Comparison of ENCODE assay signal across 11 mouse cellular contexts in the genomic region with DNA sequence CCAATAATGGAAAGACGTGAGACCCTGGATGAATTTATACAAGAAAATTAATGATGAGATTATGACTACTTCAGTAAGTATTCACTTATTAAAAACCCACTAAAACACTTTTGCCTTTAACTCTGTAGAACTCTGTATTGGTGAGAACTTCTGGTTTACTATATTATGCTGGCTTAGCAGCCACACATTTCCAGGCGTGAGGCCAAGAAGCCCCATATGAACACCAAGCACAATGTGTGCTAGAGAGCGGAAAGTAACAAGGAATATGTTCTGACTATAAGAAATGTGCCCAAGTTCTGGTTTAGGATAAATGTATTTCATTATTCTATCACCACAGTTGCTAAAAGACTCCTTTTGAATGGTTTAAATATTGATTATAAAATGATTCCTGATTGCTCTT.
A peak's percentile ranks its signal among the peaks of the same experiment; 100 is the strongest.
DNase-seq lines count a peak whose midpoint lies in the region; ATAC-seq and TF ChIP-seq lines count a peak whose summit lies in the region.
"Had no signal": no experiment of that assay in that cellular context is flagged by ENCODE, and none has a peak within 500 bp of the region (broad histone marks: within the 10 kb centered on the region; RNA-seq: fewer than 3 reads in every experiment).

No protein-coding gene starts in this region.

- H3K9ac ChIP-seq in hindbrain, postnatal 0 days (replicated peaks; ENCODE audit: low read length) = no peak overlapping the region
- no peak overlapping the region for H3K9ac ChIP-seq in hindbrain, embryonic 12.5 days
- H3K9ac ChIP-seq: liver, embryonic 13.5 days had no signal

- TF ChIP-seq CTCF in hindbrain, postnatal 0 days (IDR thresholded peaks at IDR 0.05; ENCODE audit: low read depth) = no peak

- H3K27me3 ChIP-seq in hindbrain, postnatal 0 days (ENCODE audit: insufficient read depth, low read length) = no peaks in the 10 kb centered on the region
- no peaks in the 10 kb centered on the region for H3K27me3 ChIP-seq in hindbrain, embryonic 12.5 days
- H3K27me3 ChIP-seq: CH12.LX; liver, embryonic 13.5 days had no signal

- no peak overlapping the region for H3K4me2 ChIP-seq in hindbrain, postnatal 0 days (ENCODE audit: low read depth, low read length)
- H3K4me2 ChIP-seq in hindbrain, embryonic 12.5 days (replicated peaks) = no peak overlapping the region
- H3K4me2 ChIP-seq: liver, embryonic 13.5 days had no signal

- no peak overlapping the region for H3K27ac ChIP-seq in hindbrain, postnatal 0 days
- H3K27ac ChIP-seq in hindbrain, embryonic 12.5 days = no peak overlapping the region
- H3K27ac ChIP-seq: liver, embryonic 13.5 days had no signal

- no peaks in the 10 kb centered on the region for H3K4me1 ChIP-seq in hindbrain, postnatal 0 days (ENCODE audit: insufficient read depth, low read length)
- H3K4me1 ChIP-seq in hindbrain, embryonic 12.5 days = no peaks in the 10 kb centered on the region
- H3K4me1 ChIP-seq: liver, embryonic 13.5 days had no signal

- peak; percentile 36 for DNase-seq in hindbrain, postnatal 0 days (ENCODE audit: low spot score)
- DNase-seq in frontal cortex, postnatal 36 days (ENCODE audit: low spot score in 2 of 2) = peak; percentile 41 to 78
- peak; percentile 22 to 66 for DNase-seq in left cerebral cortex, adult 9 months (ENCODE audit: low spot score in 2 of 2)
- peak; percentile 58 to 63 for DNase-seq in right cerebral cortex, postnatal 36 days (ENCODE audit: low spot score in 2 of 2)
- DNase-seq in gastrocnemius, postnatal 14 days = no peak
- DNase-seq: kidney, postnatal 10 days; liver, embryonic 13.5 days had no signal

- no peak overlapping the region for H3K4me3 ChIP-seq in hindbrain, postnatal 0 days (ENCODE audit: low read length)
- no peak overlapping the region for H3K4me3 ChIP-seq in hindbrain, embryonic 12.5 days
- H3K4me3 ChIP-seq: liver, embryonic 13.5 days had no signal

- intact Hi-C loops in gastrocnemius, postnatal 14 days (cut with DNase I; ENCODE audit: low total_unique reads) = no loop called here

- 76% methylated on average over 3 of the region's 3 CpGs for WGBS in hindbrain, postnatal 0 days
- WGBS in hindbrain, embryonic 12.5 days = 97% methylated on average over 3 of the region's 3 CpGs

- no peaks in the 10 kb centered on the region for H3K9me3 ChIP-seq in hindbrain, postnatal 0 days (ENCODE audit: low read length)
- H3K9me3 ChIP-seq in hindbrain, embryonic 12.5 days (replicated peaks) = no peaks in the 10 kb centered on the region
- H3K9me3 ChIP-seq: liver, embryonic 13.5 days had no signal

- ATAC-seq in hindbrain, postnatal 0 days = no peak
- ATAC-seq in hindbrain, embryonic 12.5 days (ENCODE audit: low FRiP score) = no peak
- no peak for ATAC-seq in erythroid progenitor cell, adult 5-6 weeks (replicated peaks; ENCODE audit: low FRiP score, poor library complexity, severe bottlenecking)
- ATAC-seq: hindbrain, embryonic 16.5 days had no signal

- no peaks in the 10 kb centered on the region for H3K36me3 ChIP-seq in hindbrain, postnatal 0 days (ENCODE audit: insufficient read depth, low read length)
- peaks cover 10% of the 10 kb centered on the region; the same call in 1 of the 2 replicates for H3K36me3 ChIP-seq in hindbrain, embryonic 12.5 days
